27 mouse cellular contexts compared by ENCODE assay signal in genomic region chr3:145256647-145257046, GRCm38 (mm10). TPM values are rescaled to one million over a fixed set of nuclear protein-coding genes. Genes with fewer than 3 reads are reported as not detected.
A peak's percentile ranks its signal among the peaks of the same experiment; 100 is the strongest.
DNase-seq lines count a peak whose midpoint lies in the region; ATAC-seq lines count a peak whose summit lies in the region.
"Had no signal": no experiment of that assay in that cellular context is flagged by ENCODE, and none has a peak within 500 bp of the region (broad histone marks: within the 10 kb centered on the region; RNA-seq: fewer than 3 reads in every experiment).

No protein-coding gene starts in this region.

- H3K36me3 ChIP-seq in intestine, embryonic 16.5 days (ENCODE audit: control insufficient read depth, insufficient read depth, low read length): no peaks in the 10 kb centered on the region
- H3K36me3 ChIP-seq: embryonic facial prominence, embryonic 10.5 days; forebrain, embryonic 10.5 days; G1E; heart, embryonic 10.5 days; hindbrain, embryonic 12.5 days had no signal

- H3K4me2 ChIP-seq in intestine, embryonic 16.5 days (ENCODE audit: low read depth, low read length): no peak overlapping the region
- H3K4me2 ChIP-seq: hindbrain, embryonic 12.5 days had no signal

- H3K4me1 ChIP-seq in intestine, embryonic 16.5 days (ENCODE audit: control insufficient read depth, insufficient read depth, low read length): no peaks in the 10 kb centered on the region
- H3K4me1 ChIP-seq: embryonic facial prominence, embryonic 10.5 days; forebrain, embryonic 10.5 days; heart, embryonic 10.5 days; hindbrain, embryonic 12.5 days had no signal

- H3K27me3 ChIP-seq in intestine, embryonic 16.5 days (replicated peaks; ENCODE audit: control insufficient read depth, insufficient read depth, low read length): no peaks in the 10 kb centered on the region
- H3K27me3 ChIP-seq: hindbrain, embryonic 12.5 days had no signal

- H3K9me3 ChIP-seq in intestine, embryonic 16.5 days (ENCODE audit: control insufficient read depth, low read length): no peaks in the 10 kb centered on the region
- H3K9me3 ChIP-seq: embryonic facial prominence, embryonic 10.5 days; forebrain, embryonic 10.5 days; G1E; heart, embryonic 10.5 days; hindbrain, embryonic 12.5 days had no signal

- DNase-seq in urinary bladder, postnatal 14 days (ENCODE audit: low spot score): peak; percentile 4
- no peak for DNase-seq in urinary bladder, postnatal 4 days (ENCODE audit: low spot score in 2 of 2)
- DNase-seq in adipocyte (ENCODE audit: low spot score): peak; percentile 22
- DNase-seq in embryo, embryonic 9.5 days (ENCODE audit: extremely low spot score): no peak
- no peak for DNase-seq in layer of hippocampus, postnatal 14 days (ENCODE audit: low spot score in 2 of 2)
- no peak for DNase-seq in left cerebral cortex, adult 18-20 months (ENCODE audit: low spot score in 2 of 2)
- no peak for DNase-seq in cerebellum, adult 8-10 months
- DNase-seq: adrenal gland, adult 8-10 months; adrenal gland, postnatal 36 days; cerebellum, adult 11 months; cerebellum, adult 9-10 months; cerebellum, postnatal 36 days; gastrocnemius, postnatal 36 days; heart, adult 11 months; heart, postnatal 10 days; heart, postnatal 4 days had no signal

- WGBS in intestine, embryonic 16.5 days: 73% methylated on average over 7 of the region's 7 CpGs

- H3K4me3 ChIP-seq in intestine, embryonic 16.5 days (ENCODE audit: low read length): no peak overlapping the region
- H3K4me3 ChIP-seq: embryonic facial prominence, embryonic 10.5 days; erythroblast, embryonic 14.5 days; forebrain, embryonic 10.5 days; heart, embryonic 10.5 days; hindbrain, embryonic 12.5 days had no signal

- no peak overlapping the region for H3K9ac ChIP-seq in intestine, embryonic 16.5 days (ENCODE audit: low read depth, low read length)
- H3K9ac ChIP-seq: hindbrain, embryonic 12.5 days had no signal

- peak; percentile 85 for ATAC-seq in intestine, embryonic 16.5 days
- ATAC-seq: activated CD4-positive, CD25-positive, alpha-beta regulatory T cell, adult 4 months; forebrain, embryonic 14.5 days; hindbrain, embryonic 16.5 days; inflammation-experienced regulatory T-cells, adult 6 months had no signal

- H3K27ac ChIP-seq in intestine, embryonic 16.5 days (ENCODE audit: low read length): no peak overlapping the region
- H3K27ac ChIP-seq: embryonic facial prominence, embryonic 10.5 days; forebrain, embryonic 10.5 days; heart, embryonic 10.5 days; hindbrain, embryonic 12.5 days had no signal

RNA-seq across cellular contexts. Expression of gene Col24a1, which starts 35.6 kb away (rescaled TPM):
- polyA plus RNA-seq in intestine, embryonic 16.5 days (2015; fragmentation: Nextera tagmentation; extraction: Ambion mirVana): 2.4 and 3.0 TPM in 2 replicates
- total RNA-seq in layer of hippocampus, postnatal 14 days (2021): 1 to 10 TPM in 1 of 2 experiments, under 1 TPM in 1; 0.30 to 1.2 TPM
- total RNA-seq in left cerebral cortex, adult 18-20 months (2021): 1 to 10 TPM; 1.9 to 2.6 TPM
- total RNA-seq: adrenal gland, adult 8-10 months; adrenal gland, postnatal 36 days had no signal
- polyA plus RNA-seq: activated CD4-positive, CD25-positive, alpha-beta regulatory T cell, adult 4 months; erythroblast, embryonic 14.5 days; G1E had no signal

Comparison
In these comparisons a context has a peak if more than half of its experiments do, and no peak if none do; other contexts are left out.
1. DNase-seq: peak in urinary bladder, postnatal 14 days (single experiment) and adipocyte (single experiment); none in urinary bladder, postnatal 4 days (0 of 2), embryo, embryonic 9.5 days (single experiment), layer of hippocampus, postnatal 14 days (0 of 2), left cerebral cortex, adult 18-20 months (0 of 2) and cerebellum, adult 8-10 months (single experiment).